Mouse (Mus musculus): ENCODE measurements around the gene Zfp36. TPM values are rescaled to one million over a fixed set of nuclear protein-coding genes. Genes with fewer than 3 reads are reported as not detected.

Zfp36 gene
- polyA plus RNA-seq (2015; fragmentation: Nextera tagmentation; extraction: Ambion mirVana): 4.5 and 4.8 TPM in 2 replicates

DNA sequence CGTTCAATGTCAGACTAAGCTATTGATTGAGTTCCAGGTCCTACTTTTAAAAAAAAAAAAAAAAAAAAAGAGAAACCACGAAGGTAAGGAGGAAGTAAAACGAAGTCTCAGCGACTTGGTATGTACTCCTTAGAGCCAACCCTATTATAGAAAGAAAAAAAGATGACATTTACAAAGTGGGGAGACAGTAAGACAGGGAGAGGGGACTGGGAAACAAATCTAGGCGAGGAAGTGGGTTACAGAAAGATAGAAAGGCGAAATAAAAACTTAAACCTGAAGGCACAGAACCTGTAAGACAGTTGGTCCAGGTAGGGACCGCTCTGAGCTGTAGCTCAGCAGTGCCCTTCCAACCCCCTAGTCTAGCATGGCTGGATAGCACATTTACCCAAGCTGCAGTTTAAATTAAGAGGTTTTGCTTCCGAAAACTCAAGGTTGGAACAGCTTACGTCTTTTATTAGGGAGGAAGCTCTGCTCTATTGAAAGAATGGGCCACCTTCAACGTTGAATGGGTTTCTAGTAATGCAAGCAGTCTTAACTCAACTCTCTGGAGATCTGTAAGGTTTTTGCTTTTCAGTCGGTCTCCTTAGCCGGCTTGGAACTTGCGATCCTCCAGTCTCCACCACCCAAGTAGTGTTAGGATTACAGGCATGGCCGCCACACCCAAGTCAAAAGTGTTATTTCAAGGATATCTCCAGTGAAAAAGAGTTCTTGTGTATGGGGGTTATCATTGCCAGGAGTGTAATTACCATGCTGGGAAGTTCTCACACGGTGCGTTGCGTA, at the start of gene Zfp36:
TSS of gene Zfp36 (minus strand) at position 17 of the 780 bp plus-strand sequence.
- peak within 1 kb of the TSS; percentile 91 for H3K4me2 ChIP-seq

DNA sequence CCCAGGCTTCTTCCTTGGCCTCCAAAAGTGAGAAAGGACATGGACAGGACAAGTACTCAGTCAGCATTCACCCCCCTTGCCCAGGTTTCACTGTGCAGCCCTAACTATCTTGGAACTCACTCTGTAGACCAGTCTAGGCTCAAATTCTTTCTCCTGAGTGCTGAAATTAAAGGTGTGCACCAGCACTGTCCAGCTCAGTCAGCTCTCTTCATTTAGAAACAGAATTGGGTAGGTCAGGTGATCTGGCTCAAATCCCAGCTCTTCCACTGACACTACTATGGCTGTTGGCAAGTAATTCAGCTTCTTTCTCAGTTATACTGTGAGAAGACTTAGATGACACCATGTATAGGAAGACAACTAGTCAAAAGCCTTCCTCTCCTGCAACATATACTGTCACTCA, 47.7 kb upstream of the Zfp36 start:
- Histone ChIP-seq H3K27me3 (no peaks in the 10 kb centered on the region), H3K4me2 (no peak overlapping the region)
- no peak for ATAC-seq

More for the DNA sequence above, at the start of gene Zfp36:
- 56% methylated on average over 17 of the region's 17 CpGs for WGBS
- Histone ChIP-seq H3K9me3 (replicated peaks) (no peaks in the 10 kb centered on the region), H3K36me3 (ENCODE audit: poor library complexity, severe bottlenecking) (peaks cover 4% of the 10 kb centered on the region; the same call in 1 of the 2 replicates), H3K27ac (peak within 1 kb of the TSS; percentile 69), H3K4me1 (peaks cover 60% of the 10 kb centered on the region), H3K4me3 (peak within 1 kb of the TSS; percentile 61), H3K9ac (peak within 1 kb of the TSS; percentile 81), H3K27me3 (0 out of 2 replicates have a peak, but pooled peaks cover 2% of the 10 kb centered on the region)
- no peak for ATAC-seq

DNA sequence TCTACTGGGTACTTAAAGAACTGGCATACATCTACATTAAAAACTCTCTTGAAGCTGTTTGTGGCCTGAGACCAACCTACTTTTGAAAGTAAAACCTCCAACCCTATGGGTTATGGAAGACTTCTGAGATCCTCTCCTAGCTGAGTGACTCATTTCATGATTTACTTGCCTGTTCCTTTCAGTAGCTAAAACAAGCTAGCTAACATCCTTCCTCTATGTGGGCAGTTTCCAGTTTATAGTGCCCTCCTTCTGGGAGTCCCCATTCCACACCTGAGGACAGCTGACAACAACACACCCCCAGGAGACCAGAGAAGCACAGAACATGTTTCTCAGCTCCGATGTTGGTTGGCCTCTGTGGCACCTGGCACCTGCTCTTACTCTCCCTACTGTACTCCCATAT, 43.0 kb upstream of the Zfp36 start:
- no peaks in the 10 kb centered on the region for H3K27me3 ChIP-seq
- H3K9me3 ChIP-seq (replicated peaks): no peaks in the 10 kb centered on the region
- no peak overlapping the region for H3K4me2 ChIP-seq
- peaks cover 62% of the 10 kb centered on the region for H3K36me3 ChIP-seq (ENCODE audit: poor library complexity, severe bottlenecking)
- ATAC-seq: no peak
- no peak overlapping the region for H3K9ac ChIP-seq
- WGBS: 100% methylated on average over 1 of the region's 1 CpGs
- no peak overlapping the region for H3K4me3 ChIP-seq
- no peak overlapping the region for H3K27ac ChIP-seq
- no peaks in the 10 kb centered on the region for H3K4me1 ChIP-seq

More for the DNA sequence above, 47.7 kb upstream of the Zfp36 start:
- Histone ChIP-seq H3K9me3 (replicated peaks) (no peaks in the 10 kb centered on the region), H3K27ac (no peak overlapping the region), H3K9ac (no peak overlapping the region), H3K4me1 (peaks cover 11% of the 10 kb centered on the region), H3K4me3 (no peak overlapping the region), H3K36me3 (ENCODE audit: poor library complexity, severe bottlenecking) (peaks cover 20% of the 10 kb centered on the region)

DNA sequence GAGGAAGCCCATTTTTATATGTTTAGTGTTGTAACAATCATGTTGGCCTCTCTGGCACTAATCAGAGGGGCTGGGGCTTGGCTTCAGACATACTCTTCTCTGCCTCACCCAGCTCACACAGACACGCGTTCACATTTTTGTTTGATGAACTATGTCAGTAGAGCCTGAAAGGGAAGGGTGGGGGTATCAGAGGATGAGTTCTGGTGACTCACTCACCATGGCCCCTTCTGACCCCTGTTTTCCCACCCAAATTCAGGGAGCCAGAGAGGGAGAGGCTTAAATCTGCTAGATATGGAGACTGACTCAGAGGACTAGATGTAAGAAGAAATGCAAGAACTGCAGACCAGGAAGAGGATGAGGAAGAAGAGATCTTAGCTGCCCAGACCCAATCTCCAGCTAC, 39.4 kb upstream of the Zfp36 start:
- no peaks in the 10 kb centered on the region for H3K4me1 ChIP-seq
- ATAC-seq: no peak
- no peaks in the 10 kb centered on the region for H3K9me3 ChIP-seq (replicated peaks)
- no peak overlapping the region for H3K9ac ChIP-seq
- no peak overlapping the region for H3K4me2 ChIP-seq
- H3K27me3 ChIP-seq: no peaks in the 10 kb centered on the region
- H3K27ac ChIP-seq: no peak overlapping the region
- peaks cover 94% of the 10 kb centered on the region for H3K36me3 ChIP-seq (ENCODE audit: poor library complexity, severe bottlenecking)
- WGBS: 100% methylated on average over 2 of the region's 2 CpGs
- H3K4me3 ChIP-seq: no peak overlapping the region

DNA sequence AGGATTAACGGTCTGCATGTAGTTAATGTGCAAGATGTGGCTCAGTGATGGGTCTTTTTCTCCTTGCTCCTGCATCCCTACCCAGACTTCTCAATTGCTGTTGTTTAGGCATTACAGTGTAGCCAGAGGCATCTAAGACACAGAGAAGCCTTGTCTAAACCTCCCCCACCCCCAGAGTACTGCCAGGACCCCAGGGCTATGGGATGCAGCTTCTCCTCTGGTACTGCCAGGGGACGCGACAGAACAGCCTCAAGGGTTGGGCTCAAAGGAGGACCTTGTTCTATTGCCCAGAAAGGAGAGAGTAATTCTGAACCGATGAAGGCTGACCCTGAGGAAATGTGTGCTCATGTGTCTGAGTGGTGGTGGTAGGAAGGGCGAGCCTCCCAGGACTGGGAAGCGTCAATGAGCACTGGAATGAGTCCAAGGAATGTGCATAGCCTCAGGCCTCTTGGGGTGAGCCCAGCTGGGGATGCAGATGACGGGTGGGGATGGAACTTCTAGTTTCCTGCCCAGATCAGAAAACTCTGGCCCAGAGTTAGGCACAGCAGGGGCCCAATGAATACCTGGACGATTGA, 38.1 kb upstream of the Zfp36 start:
- Histone ChIP-seq H3K36me3 (ENCODE audit: poor library complexity, severe bottlenecking) (peaks cover 99% of the 10 kb centered on the region), H3K27ac (no peak overlapping the region), H3K4me1 (no peaks in the 10 kb centered on the region), H3K4me3 (no peak overlapping the region), H3K27me3 (no peaks in the 10 kb centered on the region), H3K4me2 (no peak overlapping the region), H3K9ac (no peak overlapping the region), H3K9me3 (replicated peaks) (no peaks in the 10 kb centered on the region)
- 86% methylated on average over 8 of the region's 8 CpGs for WGBS
- ATAC-seq: no peak

DNA sequence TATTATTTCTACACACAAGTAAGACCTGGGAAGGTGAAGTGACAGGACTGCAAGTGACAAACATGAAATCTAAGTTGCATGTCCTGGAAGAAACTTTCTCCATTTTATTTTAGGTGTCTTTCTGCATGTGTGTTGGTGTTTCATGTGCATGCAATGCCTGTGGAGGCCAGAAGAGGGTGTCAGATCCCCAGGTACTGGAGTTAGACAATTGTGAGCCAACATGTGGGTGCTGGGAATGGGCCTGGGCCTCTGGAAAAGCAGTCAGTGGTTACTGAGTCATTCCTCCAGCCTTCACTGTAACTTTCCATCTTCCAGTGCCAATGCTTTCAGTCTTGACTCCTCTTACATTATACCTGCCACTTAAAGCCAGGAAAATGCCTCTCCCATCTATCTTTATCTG, 37.3 kb upstream of the Zfp36 start:
- no peak overlapping the region for H3K27ac ChIP-seq
- ATAC-seq: no peak
- H3K4me1 ChIP-seq: no peaks in the 10 kb centered on the region
- H3K9ac ChIP-seq: no peak overlapping the region
- no peaks in the 10 kb centered on the region for H3K9me3 ChIP-seq (replicated peaks)
- peaks cover 99% of the 10 kb centered on the region for H3K36me3 ChIP-seq (ENCODE audit: poor library complexity, severe bottlenecking)
- no peak overlapping the region for H3K4me3 ChIP-seq
- H3K4me2 ChIP-seq: no peak overlapping the region
- no peaks in the 10 kb centered on the region for H3K27me3 ChIP-seq

DNA sequence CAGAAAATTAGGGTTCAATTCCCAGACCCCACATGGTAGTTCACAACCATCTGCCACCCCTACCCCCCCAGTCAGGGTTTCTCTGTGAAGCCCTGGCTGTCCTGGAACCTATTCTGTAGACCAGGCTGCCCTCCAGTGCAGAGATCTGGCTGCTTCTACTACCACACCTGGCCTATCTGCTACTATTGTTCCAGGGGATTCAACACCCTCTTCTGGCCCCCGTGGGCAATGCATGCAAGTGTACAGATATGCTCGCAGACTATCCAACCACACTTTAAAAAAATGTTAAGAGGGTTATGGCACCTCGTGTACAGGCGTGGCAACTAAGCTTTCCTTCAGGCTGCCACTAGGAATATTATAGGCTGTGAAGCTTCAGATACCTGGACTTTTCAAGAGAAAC, 32.8 kb upstream of the Zfp36 start:
- Histone ChIP-seq H3K27me3 (no peaks in the 10 kb centered on the region), H3K4me2 (no peak overlapping the region), H3K36me3 (ENCODE audit: poor library complexity, severe bottlenecking) (peaks cover 99% of the 10 kb centered on the region), H3K4me1 (no peaks in the 10 kb centered on the region), H3K9me3 (replicated peaks) (no peaks in the 10 kb centered on the region), H3K4me3 (no peak overlapping the region), H3K27ac (no peak overlapping the region), H3K9ac (no peak overlapping the region)
- ATAC-seq: no peak
- 84% methylated on average over 4 of the region's 4 CpGs for WGBS

DNA sequence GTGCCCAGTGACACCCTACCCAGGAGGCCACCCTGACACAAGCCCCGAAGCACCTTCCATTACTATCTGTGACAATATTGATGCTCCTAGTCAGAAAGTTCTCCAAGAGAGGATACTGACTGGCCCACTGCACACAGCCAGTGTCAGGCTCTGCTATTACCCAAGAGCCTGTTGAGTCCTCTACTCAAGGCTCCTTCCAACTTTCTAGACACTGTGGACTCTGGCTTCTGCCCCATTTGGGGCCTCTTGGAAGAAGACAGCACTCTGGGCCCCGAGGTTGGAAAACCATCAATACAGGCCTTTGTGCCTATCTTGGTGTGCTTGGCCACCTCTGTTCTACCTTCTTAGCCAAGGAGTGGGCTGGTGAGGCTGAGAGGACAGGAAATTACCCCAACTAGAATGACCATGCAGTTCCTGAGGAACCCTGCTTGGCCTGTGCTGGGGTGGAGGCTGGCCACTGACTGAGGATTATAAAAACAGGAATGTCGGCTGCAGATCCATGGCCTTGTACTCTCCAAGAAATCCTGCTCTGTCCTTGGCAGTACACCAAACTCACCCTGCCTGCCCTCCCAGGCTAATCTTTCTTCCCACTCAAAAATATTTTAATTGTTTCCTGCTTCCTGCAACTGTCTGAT, 30.9 kb upstream of the Zfp36 start:
- H3K27me3 ChIP-seq: no peaks in the 10 kb centered on the region
- no peak overlapping the region for H3K4me3 ChIP-seq
- H3K36me3 ChIP-seq (ENCODE audit: poor library complexity, severe bottlenecking): peaks cover 99% of the 10 kb centered on the region
- H3K4me2 ChIP-seq: no peak overlapping the region
- H3K9ac ChIP-seq: no peak overlapping the region
- 93% methylated on average over 3 of the region's 3 CpGs for WGBS
- no peaks in the 10 kb centered on the region for H3K4me1 ChIP-seq
- no peak for ATAC-seq
- no peak overlapping the region for H3K27ac ChIP-seq
- no peaks in the 10 kb centered on the region for H3K9me3 ChIP-seq (replicated peaks)

DNA sequence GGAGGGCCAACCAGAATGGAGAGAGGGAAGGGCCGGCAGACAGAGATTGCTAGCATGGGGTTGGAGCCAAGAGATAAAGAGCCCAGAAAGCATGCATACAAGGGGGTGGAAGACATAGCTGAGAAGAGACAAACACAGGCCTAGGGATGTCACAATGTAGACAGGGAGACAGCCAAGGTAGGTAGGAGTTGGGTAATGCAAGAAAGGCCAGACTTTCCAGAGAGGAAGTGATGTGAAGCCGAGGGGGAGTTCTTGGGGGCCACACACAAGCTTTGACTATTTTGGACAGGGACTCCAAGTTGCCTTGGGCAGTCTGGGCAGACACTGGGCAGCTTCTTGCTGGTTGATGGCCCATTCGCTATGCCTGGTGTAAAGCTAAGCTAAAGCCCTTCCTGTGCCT, 21.9 kb upstream of the Zfp36 start:
- H3K27me3 ChIP-seq: no peaks in the 10 kb centered on the region

DNA sequence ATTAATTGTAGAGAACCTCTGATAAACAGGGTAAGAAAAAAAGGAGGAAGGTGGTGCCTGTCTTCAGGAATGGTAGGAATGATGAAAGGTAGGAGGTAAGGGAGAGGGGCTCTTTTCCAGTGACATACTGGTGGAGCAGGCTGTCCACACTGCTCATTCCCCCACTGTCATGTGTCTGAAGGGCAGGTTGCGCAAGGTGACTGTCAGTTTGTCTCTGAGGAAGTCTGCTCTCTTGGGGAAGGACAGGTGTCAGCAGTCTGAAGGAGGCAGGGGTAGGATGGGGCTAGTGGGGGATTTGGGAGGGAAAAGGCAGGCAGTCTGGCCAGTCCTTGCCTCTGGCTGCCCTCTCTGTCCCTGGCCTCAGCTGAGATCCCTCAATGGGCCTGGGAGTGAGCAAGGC, 21.0 kb upstream of the Zfp36 start:
- Histone ChIP-seq H3K27ac (no peak overlapping the region), H3K9me3 (replicated peaks) (no peaks in the 10 kb centered on the region), H3K9ac (no peak overlapping the region), H3K4me1 (no peaks in the 10 kb centered on the region), H3K27me3 (no peaks in the 10 kb centered on the region), H3K4me2 (no peak overlapping the region), H3K36me3 (ENCODE audit: poor library complexity, severe bottlenecking) (peaks cover 96% of the 10 kb centered on the region), H3K4me3 (no peak overlapping the region)
- WGBS: 94% methylated on average over 1 of the region's 1 CpGs
- no peak; the same call in 1 of the 2 replicates for ATAC-seq

More for the DNA sequence above, 21.9 kb upstream of the Zfp36 start:
- no peak for ATAC-seq
- Histone ChIP-seq H3K4me3 (no peak overlapping the region), H3K4me1 (no peaks in the 10 kb centered on the region), H3K4me2 (no peak overlapping the region), H3K27ac (no peak overlapping the region), H3K9me3 (replicated peaks) (no peaks in the 10 kb centered on the region), H3K36me3 (ENCODE audit: poor library complexity, severe bottlenecking) (peaks cover 96% of the 10 kb centered on the region), H3K9ac (no peak overlapping the region)
- 90% methylated on average over 3 of the region's 3 CpGs for WGBS

DNA sequence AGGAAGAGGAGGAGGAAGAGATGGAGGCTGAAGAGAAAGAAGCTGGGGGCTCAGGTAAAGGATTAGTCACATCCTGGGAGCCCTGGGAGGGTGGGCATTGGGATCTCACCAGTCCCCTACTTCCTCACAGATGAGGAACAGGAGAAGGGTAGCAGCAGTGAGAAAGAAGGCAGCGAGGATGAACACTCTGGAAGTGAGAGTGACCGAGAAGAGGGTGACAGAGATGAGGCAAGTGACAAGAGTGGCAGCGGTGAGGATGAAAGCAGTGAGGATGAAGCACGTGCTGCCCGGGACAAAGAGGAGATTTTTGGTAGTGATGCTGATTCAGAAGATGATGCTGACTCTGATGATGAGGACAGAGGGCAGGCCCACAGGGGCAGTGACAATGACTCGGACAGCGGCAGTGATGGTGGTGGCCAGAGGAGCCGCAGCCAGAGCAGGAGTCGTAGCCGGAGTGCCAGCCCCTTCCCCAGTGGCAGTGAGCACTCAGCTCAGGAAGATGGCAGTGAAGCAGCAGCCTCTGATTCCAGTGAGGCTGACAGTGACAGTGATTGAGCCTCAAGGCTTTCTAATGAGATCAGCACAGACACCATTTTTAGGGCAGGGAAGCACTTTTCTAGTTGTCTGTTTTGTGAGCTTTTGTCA, 18.8 kb upstream of the Zfp36 start:
- H3K9ac ChIP-seq: no peak overlapping the region
- no peak overlapping the region for H3K27ac ChIP-seq
- 92% methylated on average over 10 of the region's 10 CpGs for WGBS
- no peaks in the 10 kb centered on the region for H3K9me3 ChIP-seq (replicated peaks)
- ATAC-seq: no peak
- peaks cover 91% of the 10 kb centered on the region for H3K36me3 ChIP-seq (ENCODE audit: poor library complexity, severe bottlenecking)
- H3K27me3 ChIP-seq: no peaks in the 10 kb centered on the region
- H3K4me1 ChIP-seq: peaks cover 3% of the 10 kb centered on the region
- no peak overlapping the region for H3K4me2 ChIP-seq
- no peak overlapping the region for H3K4me3 ChIP-seq

DNA sequence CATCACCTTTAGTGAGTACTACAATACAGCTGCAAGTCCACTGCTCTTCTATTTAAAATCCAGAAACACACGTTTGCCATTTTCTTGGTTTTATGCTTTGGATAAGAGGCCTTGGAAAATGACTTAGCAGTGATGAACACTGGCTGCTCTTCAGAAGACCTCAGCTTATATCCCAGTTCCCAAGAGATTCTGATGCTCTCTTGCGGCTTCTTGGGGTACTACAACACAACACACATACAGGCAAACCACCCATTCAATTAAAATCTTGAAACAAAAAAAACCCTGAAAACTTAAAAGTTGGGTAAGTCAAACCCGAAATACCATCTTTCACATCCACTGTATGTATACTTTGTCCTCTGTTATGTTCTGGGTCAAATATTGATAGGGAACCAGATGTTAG, 17.9 kb upstream of the Zfp36 start:
- no peaks in the 10 kb centered on the region for H3K27me3 ChIP-seq
- H3K9ac ChIP-seq: no peak overlapping the region
- no peak overlapping the region for H3K4me2 ChIP-seq
- H3K36me3 ChIP-seq (ENCODE audit: poor library complexity, severe bottlenecking): peaks cover 83% of the 10 kb centered on the region
- WGBS: 70% methylated on average over 3 of the region's 3 CpGs
- H3K4me1 ChIP-seq: peaks cover 10% of the 10 kb centered on the region
- H3K9me3 ChIP-seq (replicated peaks): no peaks in the 10 kb centered on the region
- no peak for ATAC-seq
- no peak overlapping the region for H3K4me3 ChIP-seq
- no peak overlapping the region for H3K27ac ChIP-seq
